Mouse (Mus musculus) testis, adult 2 months (tissue): Measurements from ENCODE around the gene Srgap1.

Experiments
- CTCF ChIP-seq: fragments of 200-500 bp; IDR thresholded peaks from 2 replicates; pipeline ENCODE4 v1.5.1; 2012; ENCODE audit warnings: low read depth, mild to moderate bottlenecking, inconsistent platforms, low read length, moderate library complexity; ENCODE audit not compliant: control insufficient read depth, insufficient read depth, insufficient replicate concordance
- POLR2A ChIP-seq: fragments of 200-500 bp; IDR thresholded peaks from 2 replicates; pipeline ENCODE4 v1.6.1; 2012; ENCODE audit warnings: low read depth, mild to moderate bottlenecking, inconsistent platforms, low read length, moderate library complexity; ENCODE audit not compliant: control insufficient read depth

GRCm38 (mm10) chr10:122047727-122048365, 731 bp upstream of the Srgap1 start:
- peak; percentile 78 for TF ChIP-seq CTCF
- TF ChIP-seq POLR2A: no peak
